Mouse (Mus musculus) heart, embryonic 13.5 days (tissue): ENCODE measurements around the gene Ifit2. TPM values are rescaled to one million over a fixed set of nuclear protein-coding genes. Genes with fewer than 3 reads are reported as not detected.
"Not testable (repeated sequence)": the region's sequence is repeated elsewhere in the genome, so short reads cannot be mapped to it uniquely, and the experiment has no call there.

Source experiments
- ATAC-seq: fragments of 200-750 bp; cut with Nextera tagmentation; 2 replicates; pipeline ENCODE4 v1.8.0; 2017; ENCODE audit warnings: moderate TSS enrichment; ENCODE audit not compliant: insufficient number of reproducible peaks, low FRiP score, low TSS enrichment; ENCODE audit errors: extremely low read depth
- H3K27ac ChIP-seq: fragments of 300-500 bp; sonication (generic); replicated peaks from 2 replicates; pipeline ENCODE4 v1.5.1; 2015; ENCODE audit warnings: moderate library complexity, mild to moderate bottlenecking, inconsistent platforms
- H3K27me3 ChIP-seq: fragments of 300-500 bp; sonication (generic); replicated peaks from 2 replicates; pipeline ENCODE4 v1.6.1; 2015; ENCODE audit warnings: mild to moderate bottlenecking, inconsistent platforms
- H3K36me3 ChIP-seq: fragments of 300-500 bp; sonication (generic); 2 replicates; pipeline ENCODE4 v1.6.1; 2015; ENCODE audit warnings: mild to moderate bottlenecking, inconsistent platforms
- H3K4me1 ChIP-seq: fragments of 300-500 bp; sonication (generic); 2 replicates; pipeline ENCODE4 v1.6.1; 2015; ENCODE audit warnings: inconsistent platforms
- H3K4me2 ChIP-seq: fragments of 300-500 bp; sonication (generic); 2 replicates; pipeline ENCODE4 v1.6.1; 2015; ENCODE audit warnings: inconsistent platforms, mild to moderate bottlenecking, moderate library complexity
- H3K4me3 ChIP-seq: fragments of 300-500 bp; sonication (generic); 2 replicates; pipeline ENCODE4 v1.5.1; 2015; ENCODE audit warnings: moderate library complexity, mild to moderate bottlenecking, inconsistent platforms
- H3K9ac ChIP-seq: fragments of 300-500 bp; sonication (generic); 2 replicates; pipeline ENCODE4 v1.6.1; 2015; ENCODE audit warnings: inconsistent platforms, mild to moderate bottlenecking, moderate library complexity
- H3K9me3 ChIP-seq: fragments of 300-500 bp; sonication (generic); 2 replicates; pipeline ENCODE4 v1.6.1; 2016; ENCODE audit warnings: inconsistent platforms
- WGBS: fragments of 180-500 bp; shearing (Covaris S2); methylation state at CpG from one replicate; pipeline ENCODE4 v1.1.7; 2015; ENCODE audit warnings: mixed read lengths; 5-methylcytosine and 5-hydroxymethylcytosine counted together
- polyA plus RNA-seq: library from polyadenylated mRNA; unstranded; fragments of >200 nt; fragmentation: Nextera tagmentation; extraction: Ambion mirVana; gene quantifications from 2 replicates; pipeline ENCODE4 v1.2.1, GENCODE M21; 2015

Gene Ifit2
- polyA plus RNA-seq, 1 experiment from 2014 or later = 6.2 TPM

GRCm38 (mm10) chr19:34599250-34599649, 48.8 kb downstream of the Ifit2 start:
- H3K27me3 ChIP-seq, H3K9me3 ChIP-seq, ATAC-seq: not testable (repeated sequence)

DNA sequence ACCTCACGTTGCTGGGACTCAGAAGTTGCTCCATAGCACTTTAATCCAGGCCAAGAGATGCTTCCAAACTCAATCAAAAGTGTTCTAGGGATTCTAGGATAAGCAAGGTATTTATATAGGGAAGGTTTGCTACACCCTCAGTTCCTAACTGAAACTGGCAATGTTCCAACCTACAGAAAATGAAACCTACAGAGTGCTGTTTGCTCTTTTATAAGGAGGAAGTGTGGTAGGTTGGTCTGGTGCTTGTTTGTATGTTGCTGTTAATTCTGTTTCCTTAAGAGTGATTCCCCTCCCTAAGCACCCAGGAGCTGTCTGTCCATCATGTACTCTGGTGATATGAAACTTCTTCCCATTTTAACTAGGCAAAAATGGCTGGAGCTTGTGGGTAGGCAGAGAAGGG, 51.4 kb downstream of the Ifit2 start, which contains the start of gene Ifit1bl1:
Gene Ifit1bl1 (minus strand): TSS at position 69 of the 400 bp plus-strand sequence.
- peaks cover 21% of the 10 kb centered on the region for H3K4me1 ChIP-seq
- H3K9ac ChIP-seq, H3K27me3 ChIP-seq, H3K4me3 ChIP-seq, H3K27ac ChIP-seq, H3K36me3 ChIP-seq, H3K9me3 ChIP-seq, ATAC-seq, H3K4me2 ChIP-seq: not testable (repeated sequence)
- 31% methylated on average over 1 of the region's 1 CpGs for WGBS

More at GRCm38 (mm10) chr19:34599250-34599649, 48.8 kb downstream of the Ifit2 start:
- H3K36me3 ChIP-seq, H3K27ac ChIP-seq, H3K9ac ChIP-seq, H3K4me3 ChIP-seq, H3K4me2 ChIP-seq: not testable (repeated sequence)
- H3K4me1 ChIP-seq = peaks cover 23% of the 10 kb centered on the region

GRCm38 (mm10) chr19:34605472-34605871, 55.0 kb downstream of the Ifit2 start:
- Histone ChIP-seq H3K4me2 (no peak overlapping the region), H3K36me3 (no peaks in the 10 kb centered on the region)
- 81% methylated on average over 3 of the region's 3 CpGs for WGBS

DNA sequence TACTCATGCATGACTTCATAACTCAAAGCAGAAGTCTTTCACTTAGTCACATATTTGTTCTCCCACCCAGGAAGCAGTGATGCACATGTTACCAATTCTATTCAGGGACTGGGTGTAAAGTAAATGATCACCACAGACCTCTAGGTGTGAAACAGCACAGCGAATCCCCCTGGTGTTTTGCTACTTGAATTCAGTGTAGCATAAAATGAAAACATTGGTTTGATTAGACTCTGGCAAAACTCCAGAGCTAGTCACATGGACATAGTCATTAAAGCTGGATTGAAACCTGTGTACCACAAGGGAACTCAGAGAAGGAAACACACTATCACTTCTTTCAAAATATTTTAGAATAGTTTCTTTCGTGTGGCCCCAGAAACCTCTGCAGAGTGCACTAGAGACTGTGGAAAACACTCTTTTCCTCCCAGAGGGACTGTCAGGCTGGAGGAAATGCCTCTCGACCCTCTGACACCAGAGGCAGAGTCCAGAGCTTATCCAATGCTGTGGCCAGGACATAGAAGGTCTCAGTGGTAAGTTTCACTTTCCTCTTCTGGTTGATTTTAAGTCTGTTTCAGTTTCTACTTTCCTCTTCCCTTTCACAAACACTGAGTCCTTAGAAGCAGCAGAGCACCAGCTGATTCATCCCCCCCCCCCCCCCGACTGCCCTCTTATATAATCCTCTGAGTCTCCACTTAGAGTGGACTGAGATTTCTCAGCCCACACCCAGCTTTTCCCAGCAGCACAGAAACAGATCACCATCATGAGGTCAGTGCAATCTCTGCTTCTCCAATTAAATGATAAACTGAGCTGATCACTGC, 57.0 kb downstream of the Ifit2 start, which contains the start of gene Ifit3b:
Gene Ifit3b (plus strand): TSS at position 734 of the 815 bp plus-strand sequence.
- H3K36me3 ChIP-seq, H3K9me3 ChIP-seq, H3K27ac ChIP-seq, H3K4me3 ChIP-seq, H3K4me1 ChIP-seq, H3K4me2 ChIP-seq, ATAC-seq, H3K27me3 ChIP-seq: not testable (repeated sequence)
- H3K9ac ChIP-seq = peak within 1 kb of the TSS; percentile 41
- 32% methylated on average over 4 of the region's 4 CpGs for WGBS

More at GRCm38 (mm10) chr19:34605472-34605871, 55.0 kb downstream of the Ifit2 start:
- H3K27ac ChIP-seq = no peak overlapping the region
- no peak overlapping the region for H3K4me3 ChIP-seq
- H3K9ac ChIP-seq = no peak overlapping the region
- ATAC-seq = no peak
- H3K9me3 ChIP-seq = no peaks in the 10 kb centered on the region
- H3K27me3 ChIP-seq = no peaks in the 10 kb centered on the region
- no peaks in the 10 kb centered on the region for H3K4me1 ChIP-seq

GRCm38 (mm10) chr19:34610118-34610517, 59.6 kb downstream of the Ifit2 start:
- H3K9ac ChIP-seq, H3K4me2 ChIP-seq, H3K4me3 ChIP-seq, H3K27me3 ChIP-seq, H3K36me3 ChIP-seq, H3K4me1 ChIP-seq, ATAC-seq, H3K9me3 ChIP-seq, H3K27ac ChIP-seq: not testable (repeated sequence)
- WGBS = 53% methylated on average over 3 of the region's 3 CpGs

DNA sequence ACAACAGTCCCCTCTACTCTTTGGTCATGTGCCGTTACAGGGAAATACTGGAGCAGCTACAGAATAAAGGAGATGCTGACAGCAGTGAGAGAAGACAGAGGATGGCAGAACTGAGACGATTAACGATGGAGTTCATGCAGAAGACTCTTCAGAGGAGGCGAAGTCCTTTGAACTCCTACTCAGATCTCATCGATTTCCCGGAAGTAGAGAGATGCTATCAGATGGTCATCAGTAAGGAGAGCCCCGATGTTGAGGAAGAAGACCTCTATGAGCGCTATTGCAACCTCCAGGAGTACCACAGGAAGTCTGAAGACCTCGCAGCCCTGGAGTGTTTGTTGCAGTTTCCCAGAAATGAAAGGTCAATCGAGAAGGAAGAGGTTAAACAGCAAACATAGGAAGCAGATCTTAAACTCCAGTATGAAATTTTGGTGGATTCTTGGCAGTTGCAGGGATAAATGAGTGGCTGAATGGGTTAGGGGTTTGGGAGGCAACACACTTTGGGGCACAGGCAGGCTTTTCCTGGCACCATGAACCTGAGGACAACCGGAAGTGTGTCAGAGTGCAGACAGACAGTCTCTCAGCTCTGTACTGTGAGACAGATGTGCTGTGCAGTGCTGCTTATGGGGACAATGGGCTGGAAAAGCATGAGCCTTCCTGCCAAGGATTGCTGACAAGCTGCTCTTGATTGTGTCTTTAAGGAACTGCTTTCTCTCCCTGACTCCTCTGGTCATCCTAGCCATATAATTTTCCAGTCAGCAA, 61.9 kb downstream of the Ifit2 start:
- H3K4me1 ChIP-seq, H3K27me3 ChIP-seq, H3K9me3 ChIP-seq, H3K27ac ChIP-seq, H3K9ac ChIP-seq, ATAC-seq, H3K36me3 ChIP-seq, H3K4me3 ChIP-seq, H3K4me2 ChIP-seq: not testable (repeated sequence)
- 85% methylated on average over 5 of the region's 11 CpGs for WGBS

DNA sequence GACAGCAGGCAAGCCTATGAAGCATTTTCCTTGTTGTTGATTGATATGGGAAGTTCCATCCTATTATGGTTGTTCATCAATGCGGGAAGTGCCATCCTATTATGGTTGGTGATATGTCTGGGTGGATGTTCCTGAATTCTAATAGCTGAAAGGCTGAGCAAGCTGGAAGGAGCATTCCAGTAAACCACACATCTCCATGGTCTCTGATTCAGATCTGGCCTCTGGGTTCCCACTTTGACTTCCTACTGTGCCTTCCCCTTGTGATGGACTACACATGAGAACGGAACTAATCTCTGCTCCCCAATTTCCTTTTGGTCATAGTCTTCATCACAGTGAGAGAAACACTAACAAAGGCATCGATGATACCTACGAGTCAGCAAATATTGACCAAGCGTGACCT, 70.4 kb downstream of the Ifit2 start:
- Histone ChIP-seq H3K4me3 (no peak overlapping the region), H3K36me3 (no peaks in the 10 kb centered on the region), H3K27ac (no peak overlapping the region), H3K27me3 (no peaks in the 10 kb centered on the region), H3K4me2 (no peak overlapping the region), H3K9ac (no peak overlapping the region), H3K9me3 (no peaks in the 10 kb centered on the region), H3K4me1 (no peaks in the 10 kb centered on the region)
- no peak for ATAC-seq
- 87% methylated on average over 5 of the region's 5 CpGs for WGBS

- no peaks in the 10 kb centered on the region for H3K4me1 ChIP-seq
- ATAC-seq = no peak
- no peak overlapping the region for H3K27ac ChIP-seq
- no peaks in the 10 kb centered on the region for H3K9me3 ChIP-seq
- H3K27me3 ChIP-seq = no peaks in the 10 kb centered on the region
- no peak overlapping the region for H3K9ac ChIP-seq
- no peak overlapping the region for H3K4me3 ChIP-seq
- H3K36me3 ChIP-seq = no peaks in the 10 kb centered on the region
- no peak overlapping the region for H3K4me2 ChIP-seq
- WGBS = 84% methylated on average over 6 of the region's 6 CpGs
Observed at GRCm38 (mm10) chr19:34623781-34624180, 73.3 kb downstream of the Ifit2 start.

DNA sequence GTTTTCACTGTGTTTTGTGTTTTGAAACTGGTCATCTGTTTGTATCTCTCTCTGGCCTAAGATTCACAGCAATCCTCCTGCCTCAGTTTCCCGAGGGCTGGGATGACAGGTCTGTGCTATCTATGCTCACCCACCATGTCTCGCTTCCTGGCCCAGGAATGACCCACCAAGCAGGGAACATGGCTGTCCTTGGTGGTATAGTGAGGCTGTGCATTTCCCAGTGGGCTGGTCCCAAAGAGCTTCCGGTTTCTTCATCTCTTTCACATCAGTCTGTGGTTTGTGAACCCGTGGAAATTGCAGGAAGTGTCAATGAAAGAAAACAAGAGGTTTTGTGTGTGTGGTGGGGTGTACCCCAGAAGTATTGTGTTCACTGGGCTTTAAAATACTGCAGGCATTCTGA, 74.2 kb downstream of the Ifit2 start:
- H3K4me3 ChIP-seq = no peak overlapping the region
- ATAC-seq = no peak
- no peak overlapping the region for H3K9ac ChIP-seq
- 68% methylated on average over 4 of the region's 4 CpGs for WGBS
- no peaks in the 10 kb centered on the region for H3K9me3 ChIP-seq
- H3K27ac ChIP-seq = no peak overlapping the region
- H3K4me2 ChIP-seq = no peak overlapping the region
- H3K27me3 ChIP-seq = no peaks in the 10 kb centered on the region
- no peaks in the 10 kb centered on the region for H3K4me1 ChIP-seq
- H3K36me3 ChIP-seq = no peaks in the 10 kb centered on the region
